Mouse (Mus musculus) heart, postnatal 10 days (tissue): ENCODE results near the gene Icam2. TPM values are rescaled to one million over a fixed set of nuclear protein-coding genes. Genes with fewer than 3 reads are reported as not detected.
A peak's percentile ranks its signal among the peaks of the same experiment; 100 is the strongest.
"Not testable (repeated sequence)": the region's sequence is repeated elsewhere in the genome, so short reads cannot be mapped to it uniquely, and the experiment has no call there.

Source experiments
- DNase-seq, 2 experiments: peaks; one replicate each; pipeline ENCODE4 v3.0.0; 2021
- intact Hi-C: fragments of 180-260 bp; cut with DNase I; formaldehyde crosslinking; loops from one replicate; pipeline ENCODE4 v1.15.1; 2025
- total RNA-seq, 2 experiments: library from RNA; stranded (reverse); gene quantifications; 2 replicates each; pipeline ENCODE4 v1.2.3; 2021

The Icam2 gene
- total RNA-seq, 2 experiments from 2014 or later: 57.1 to 67.0 TPM

DNA sequence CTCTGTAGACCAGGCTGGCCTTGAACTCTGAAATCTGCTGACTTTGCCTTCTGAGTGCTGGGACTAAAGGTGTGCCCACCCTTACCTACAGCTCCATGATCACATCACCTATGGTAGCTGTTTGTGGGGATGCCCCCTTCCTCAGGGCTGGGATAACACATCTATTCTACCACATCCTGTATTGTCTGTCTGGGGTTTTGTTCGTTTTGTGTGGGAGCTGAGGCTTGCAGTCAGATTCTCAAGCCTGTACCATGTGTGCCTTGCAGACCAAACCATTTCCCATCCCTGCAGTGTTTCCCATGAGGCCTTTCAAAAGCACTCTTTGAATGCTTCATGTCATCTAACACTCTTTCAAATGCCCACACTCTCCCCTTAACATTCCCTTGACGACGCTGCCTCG lies 35.9 kb downstream of the Icam2 start:
- intact Hi-C loops: no loop called here
- DNase-seq: no peak

DNA sequence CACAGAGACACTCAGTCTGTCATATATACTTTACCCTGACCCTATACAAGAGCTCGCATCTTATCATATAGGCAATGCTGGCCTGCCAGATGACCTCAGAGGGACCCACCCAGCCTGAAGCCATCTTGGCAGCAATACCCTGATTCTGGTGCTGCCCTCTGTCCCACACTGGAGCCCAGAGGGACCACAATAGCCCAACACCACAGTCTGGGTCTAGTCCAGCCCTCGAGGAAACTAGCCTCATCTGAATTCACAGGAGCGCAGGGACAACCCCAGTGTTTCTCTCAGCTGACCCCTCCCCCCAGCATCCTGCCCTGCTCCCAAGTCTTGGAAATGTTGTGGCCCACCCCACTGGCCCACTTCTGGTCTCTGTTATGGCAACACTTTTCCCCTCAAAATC lies 36.6 kb downstream of the Icam2 start:
- intact Hi-C loops: no loop called here
- DNase-seq: no peak

DNA sequence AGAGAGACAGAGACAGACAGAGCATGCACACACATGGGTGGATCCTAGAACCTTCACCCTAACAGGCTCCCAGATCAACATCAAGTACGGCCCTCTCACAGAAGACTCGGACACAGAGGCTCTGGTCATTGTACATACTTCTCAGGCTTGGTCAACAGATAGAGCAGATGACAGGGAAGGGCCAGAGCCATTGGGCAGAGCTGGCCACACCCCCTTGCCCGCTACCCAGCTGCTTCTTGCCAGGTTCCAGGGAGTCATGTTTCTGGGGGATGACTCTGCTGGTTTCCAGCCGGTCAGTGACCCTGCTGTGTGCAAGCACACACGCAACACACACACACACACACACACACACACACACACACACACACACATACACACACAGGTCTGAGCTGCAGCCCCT lies 37.0 kb downstream of the Icam2 start:
- no peak for DNase-seq
- intact Hi-C loops: no loop called here

DNA sequence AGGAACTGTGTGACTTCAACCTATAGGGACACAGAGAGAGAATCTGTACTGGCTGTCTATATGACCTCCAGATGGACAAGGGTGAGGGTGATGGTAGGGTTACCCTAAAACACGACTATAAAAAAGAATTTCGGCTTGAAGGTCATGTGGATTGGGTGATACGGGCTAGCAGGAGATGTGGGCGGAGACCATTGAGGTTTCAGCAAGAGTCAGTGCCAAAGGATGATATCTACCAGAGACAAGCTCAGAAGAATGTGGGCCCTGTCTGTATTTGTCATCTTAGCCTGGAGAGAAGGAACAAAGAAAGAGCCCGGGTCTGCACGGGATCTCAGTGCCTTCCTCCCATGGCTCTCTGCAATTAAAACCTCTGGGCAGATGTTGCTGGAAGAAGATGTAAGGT lies 38.1 kb downstream of the Icam2 start:
- DNase-seq: no peak
- intact Hi-C loops: no loop called here

DNA sequence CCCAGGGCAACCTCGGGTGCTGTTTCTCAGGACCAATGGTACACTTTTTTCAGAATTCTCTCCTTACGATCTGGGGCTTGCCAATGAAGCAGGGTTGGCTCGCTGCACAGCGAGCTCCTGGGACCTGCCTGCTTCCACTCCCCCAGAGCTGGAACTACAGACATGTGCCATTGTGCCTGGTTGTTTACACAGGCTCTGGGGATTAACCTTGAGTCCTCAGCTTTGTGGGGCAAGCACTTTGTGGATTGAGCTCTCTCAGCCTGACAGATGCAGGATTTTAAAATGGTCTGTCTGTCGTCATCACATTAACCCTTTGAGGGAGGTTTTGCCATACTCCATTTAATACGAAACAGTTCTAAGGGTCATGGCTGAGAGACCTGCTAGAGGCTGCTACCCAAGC lies 43.0 kb downstream of the Icam2 start:
- DNase-seq: no peak
- intact Hi-C loops: no loop called here

DNA sequence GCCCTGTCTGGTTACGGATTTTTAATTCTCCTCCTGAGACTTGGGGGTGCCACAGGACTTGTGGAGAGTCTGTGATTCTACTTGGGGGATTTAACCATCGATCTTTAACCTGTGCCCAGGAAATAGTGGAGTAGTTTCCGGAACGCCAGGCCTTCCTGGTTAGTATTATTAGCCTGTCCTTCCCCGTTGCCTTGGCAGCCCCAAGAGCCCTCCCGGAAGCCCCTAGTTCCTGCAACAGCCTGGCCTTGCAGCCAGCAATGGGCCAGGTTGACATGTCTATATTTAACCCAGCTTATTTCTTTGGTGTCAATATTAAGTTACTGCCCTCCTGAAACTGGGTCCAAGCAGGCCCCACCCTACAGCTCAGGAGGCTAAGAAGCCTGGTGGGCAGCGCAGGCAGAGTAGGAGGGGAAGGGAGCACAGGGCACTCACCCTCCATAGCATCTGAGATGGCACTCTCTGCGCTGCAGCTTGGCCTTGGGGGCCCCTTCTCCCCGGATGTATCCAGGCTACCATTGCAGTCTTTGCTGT lies 46.8 kb downstream of the Icam2 start:
- intact Hi-C loops: no loop called here
- no peak for DNase-seq

DNA sequence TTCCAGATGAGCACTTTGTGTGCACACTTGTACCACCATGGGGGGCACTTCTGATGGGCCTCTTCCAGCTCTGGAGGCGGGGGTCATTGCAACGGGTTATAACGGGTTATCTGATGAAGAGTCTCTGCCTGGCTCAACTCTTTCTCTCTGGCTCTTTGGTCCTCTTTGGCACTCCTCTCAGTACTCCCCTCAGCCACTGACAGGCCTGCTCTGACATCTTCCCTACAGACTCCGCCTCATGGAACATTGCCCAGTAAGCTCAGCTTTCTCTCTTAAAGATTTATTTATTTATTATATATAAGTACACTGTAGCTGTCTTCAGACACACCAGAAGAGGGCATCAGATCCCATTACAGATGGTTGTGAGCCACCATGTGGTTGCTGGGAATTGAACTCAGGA lies 48.6 kb downstream of the Icam2 start:
- DNase-seq: not testable (repeated sequence)

DNA sequence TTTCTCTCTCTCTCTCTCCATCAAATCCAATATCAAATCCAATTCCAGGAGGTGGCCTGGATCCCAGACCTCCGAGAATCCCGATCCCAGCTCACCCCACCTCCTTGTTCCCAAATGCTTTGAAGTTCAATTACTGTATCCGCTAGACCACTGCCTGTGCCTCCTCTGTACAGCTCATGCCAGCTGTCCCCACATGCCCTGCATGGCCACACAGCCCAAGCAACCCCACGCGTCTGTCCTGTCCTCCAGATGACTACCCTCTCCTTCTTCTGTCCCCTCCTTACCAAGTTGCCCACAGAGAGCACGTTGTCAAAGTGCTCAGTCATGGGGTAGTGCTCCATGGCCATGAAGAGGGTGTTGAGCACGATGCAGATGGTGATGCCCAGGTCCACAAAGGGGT lies 49.0 kb downstream of the Icam2 start:
- intact Hi-C loops: no loop called here
- DNase-seq: no peak

More for the DNA sequence above, 48.6 kb downstream of the Icam2 start:
- intact Hi-C loops: not testable (repeated sequence)

DNA sequence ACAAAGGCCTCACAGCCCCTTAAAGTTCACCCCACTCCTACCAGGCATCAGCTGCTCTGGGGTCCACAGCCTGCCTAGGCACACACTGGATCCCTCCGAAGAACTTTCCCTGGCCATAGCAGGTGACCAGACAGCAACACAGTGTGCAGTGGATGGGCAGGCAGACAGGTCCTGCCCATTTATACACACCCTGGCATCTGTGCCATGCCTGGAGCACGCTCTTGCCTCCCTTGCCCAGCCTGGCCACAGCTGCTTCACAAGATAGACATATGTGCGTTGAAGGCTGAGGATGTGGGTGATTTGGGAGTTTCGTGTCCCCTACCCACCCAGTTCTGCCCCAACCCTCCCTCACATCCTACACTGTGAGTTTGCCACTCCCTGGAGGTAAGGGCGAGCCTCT lies 49.8 kb downstream of the Icam2 start:
- DNase-seq: no peak
- intact Hi-C loops: no loop called here

DNA sequence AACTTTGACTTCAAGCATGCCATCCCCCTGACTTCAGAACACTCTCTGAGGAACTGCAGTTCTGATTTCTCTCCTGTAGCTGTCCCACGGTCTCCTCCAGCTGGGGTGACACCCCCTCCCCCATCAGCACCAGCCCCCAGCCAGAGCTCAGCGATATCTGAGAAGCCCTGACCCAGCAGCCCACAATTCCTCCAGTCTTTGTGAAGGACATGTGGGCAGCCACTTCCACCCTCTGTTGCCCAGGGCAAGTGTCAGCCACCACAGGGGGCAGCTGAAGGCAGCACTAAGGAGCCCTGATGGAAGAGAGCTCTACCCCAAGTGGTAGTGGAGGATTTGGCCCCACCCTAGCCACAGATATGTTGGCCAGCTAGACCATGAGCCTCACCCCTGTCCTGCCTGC lies 53.8 kb downstream of the Icam2 start:
- intact Hi-C loops: no loop called here
- no peak for DNase-seq

DNA sequence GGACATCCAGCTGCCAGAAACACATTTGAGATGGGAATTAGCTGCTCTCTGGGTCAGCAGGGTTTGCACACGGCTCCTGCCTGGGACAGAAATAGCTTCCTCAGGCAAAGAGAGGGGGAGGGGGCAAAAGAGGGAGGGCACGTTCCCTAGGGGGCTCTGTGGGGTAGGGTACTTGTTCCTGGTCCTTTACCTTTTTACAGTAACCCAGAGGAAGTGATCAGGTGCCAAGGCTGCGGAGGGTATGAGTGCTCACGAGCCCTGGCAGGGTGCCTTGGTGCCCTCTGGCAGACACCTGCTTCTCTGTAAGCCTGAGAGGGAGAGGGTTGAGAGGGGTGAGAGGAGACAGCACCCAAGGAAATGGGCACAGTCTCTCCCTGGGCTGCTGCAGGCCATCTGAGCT lies 55.4 kb downstream of the Icam2 start:
- DNase-seq: peak; percentile 50 to 62
- intact Hi-C loops: no loop called here

DNA sequence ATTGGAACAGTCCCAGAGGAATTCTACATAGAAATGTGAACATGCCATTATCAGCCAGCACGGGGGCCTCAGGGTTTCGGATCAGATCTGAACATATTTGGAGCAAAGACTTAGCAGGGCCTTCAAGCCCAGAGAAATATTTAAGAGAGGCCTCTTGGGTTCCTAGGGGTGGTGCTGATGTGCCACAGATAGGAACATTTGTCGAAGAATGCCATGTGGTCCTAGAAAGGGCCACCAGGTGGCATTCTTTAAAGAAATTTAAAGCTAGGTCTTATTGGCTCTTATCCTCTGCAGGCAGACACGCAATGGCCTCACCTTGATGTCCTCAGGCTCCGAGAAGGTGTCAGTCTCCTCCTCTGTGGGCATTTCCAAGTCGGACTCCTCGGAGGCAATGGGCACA lies 58.2 kb downstream of the Icam2 start:
- intact Hi-C loops: loop anchor here (1.0 kb wide), 1 partner anchor 63 kb away; no protein-coding TSS in a partner anchor
- DNase-seq: peak; percentile 57 to 63

DNA sequence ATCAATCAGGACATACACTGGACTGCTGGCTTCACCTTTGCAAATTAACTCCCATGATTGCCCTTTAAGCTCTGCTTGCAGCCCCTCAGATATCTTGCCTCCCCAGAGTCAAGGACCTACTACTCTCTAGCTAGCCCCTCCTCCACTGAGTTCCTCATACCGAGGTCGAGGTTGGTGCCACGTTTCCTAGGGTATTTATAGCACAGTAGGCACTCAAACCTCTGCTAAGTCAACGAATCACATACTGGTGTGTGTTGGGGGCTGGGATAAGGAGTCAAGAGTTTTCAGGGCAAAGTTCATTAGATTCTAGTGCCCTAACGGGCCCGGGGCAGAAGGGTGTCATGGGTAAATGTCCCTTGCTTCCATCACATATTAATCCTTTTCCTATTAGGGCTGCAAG lies 58.7 kb downstream of the Icam2 start:
- peak; percentile 60 for DNase-seq
- intact Hi-C loops: loop anchor here (1.0 kb wide), 1 partner anchor 63 kb away; no protein-coding TSS in a partner anchor

DNA sequence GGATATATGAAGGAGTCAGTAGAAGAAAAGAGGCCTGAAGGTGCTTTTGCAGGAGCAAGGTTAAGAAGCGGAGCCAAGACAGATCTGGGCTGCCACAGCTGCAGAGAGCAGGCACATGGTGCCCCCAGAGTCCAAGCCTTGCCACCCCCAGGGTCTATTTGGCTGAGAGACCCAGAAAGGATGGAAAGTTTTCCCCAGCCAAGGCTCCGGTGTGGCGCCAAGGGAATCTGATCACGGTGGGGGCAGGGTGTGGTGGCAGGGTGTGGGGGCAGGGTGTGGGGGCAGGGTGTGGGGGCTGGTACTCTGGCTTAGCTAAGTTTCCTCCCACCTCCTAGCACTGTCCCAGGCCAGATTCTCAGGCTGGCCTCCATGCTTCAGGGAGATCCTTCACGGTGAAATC lies 59.4 kb downstream of the Icam2 start:
- peak in 1 of 2 experiments; percentile 34 for DNase-seq
- intact Hi-C loops: no loop called here

Other genes with a start within 250 kb of the Icam2 start
- not detected for gene Gm10840, start 227.2 kb downstream of the Icam2 start, total RNA-seq
- 10 to 100 TPM; 13.6 to 14.1 TPM for gene Limd2, start 227.2 kb downstream of the Icam2 start, total RNA-seq
- gene Strada, start 185.9 kb downstream of the Icam2 start, total RNA-seq: 10 to 100 TPM; 11.1 to 12.9 TPM
- 10 to 100 TPM; 79.9 to 83.2 TPM for gene Ccdc47, start 171.7 kb downstream of the Icam2 start, total RNA-seq
- 10 to 100 TPM; 37.3 to 38.8 TPM for gene Ddx42, start 171.1 kb downstream of the Icam2 start, total RNA-seq
- gene Ftsj3, start 132.0 kb downstream of the Icam2 start, total RNA-seq: 10 to 100 TPM; 22.3 to 24.7 TPM
- gene Psmc5, start 131.9 kb downstream of the Icam2 start, total RNA-seq: 100 to 1,000 TPM; 107 to 109 TPM
- gene Smarcd2, start 115.1 kb downstream of the Icam2 start, total RNA-seq: 10 to 100 TPM; 28.1 to 28.4 TPM
- gene Tcam1, start 111.4 kb downstream of the Icam2 start, total RNA-seq: under 1 TPM in 1 of 2 experiments, not detected in 1; 0.07 TPM
- gene Gh, start 86.2 kb downstream of the Icam2 start, total RNA-seq: not detected
- 1 to 10 TPM; 2.3 to 3.1 TPM for gene Cd79b, start 73.3 kb downstream of the Icam2 start, total RNA-seq
- 1 to 10 TPM; 3.2 to 3.6 TPM for gene Scn4a, start 34.8 kb downstream of the Icam2 start, total RNA-seq
- gene Prr29, start 22.6 kb downstream of the Icam2 start, total RNA-seq: under 1 TPM; 0.31 to 0.64 TPM
- gene Ern1, start 99.8 kb upstream of the Icam2 start, total RNA-seq: 10 to 100 TPM in 1 of 2 experiments, 1 to 10 TPM in 1; 8.9 to 10.5 TPM
- 10 to 100 TPM; 40.1 to 40.3 TPM for gene Tex2, start 225.3 kb upstream of the Icam2 start, total RNA-seq